Mouse (Mus musculus) kidney, adult 8-10 months (tissue): ENCODE data around the gene Ctdspl.

Experiments
- DNase-seq, 2 experiments: peaks; one replicate each; pipeline ENCODE4 v3.0.0; 2022

The Ctdspl gene

GRCm38 (mm10) chr9:119070173-119070825 lies 144.0 kb downstream of the Ctdspl start:
- no peak for DNase-seq

GRCm38 (mm10) chr9:119071786-119072185 lies 145.5 kb downstream of the Ctdspl start:
- peak in 1 of 2 experiments; percentile 39 for DNase-seq

GRCm38 (mm10) chr9:119073184-119073895 lies 147.1 kb downstream of the Ctdspl start:
- DNase-seq: peak in 1 of 2 experiments; percentile 39

DNA sequence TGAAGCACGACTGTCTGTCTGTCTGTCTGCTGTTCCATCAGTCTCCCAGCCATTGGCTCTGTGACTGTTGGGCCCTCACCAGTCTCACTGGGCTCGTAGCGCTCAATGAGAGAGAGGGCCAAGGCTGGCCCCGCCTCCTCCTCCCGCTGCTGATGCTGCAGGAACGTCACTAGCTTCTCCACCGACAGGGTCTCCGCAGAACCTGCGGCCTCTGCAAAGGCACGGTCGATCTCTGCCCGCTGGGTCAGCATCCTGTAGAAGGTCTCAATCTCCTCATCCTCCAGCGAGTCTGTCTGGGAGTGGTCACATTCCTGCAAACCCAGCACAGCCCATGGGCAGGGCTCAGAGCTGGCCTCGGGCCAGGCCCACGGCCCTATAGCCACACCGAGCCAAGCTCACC lies 149.4 kb downstream of the Ctdspl start:
- DNase-seq: no peak

DNA sequence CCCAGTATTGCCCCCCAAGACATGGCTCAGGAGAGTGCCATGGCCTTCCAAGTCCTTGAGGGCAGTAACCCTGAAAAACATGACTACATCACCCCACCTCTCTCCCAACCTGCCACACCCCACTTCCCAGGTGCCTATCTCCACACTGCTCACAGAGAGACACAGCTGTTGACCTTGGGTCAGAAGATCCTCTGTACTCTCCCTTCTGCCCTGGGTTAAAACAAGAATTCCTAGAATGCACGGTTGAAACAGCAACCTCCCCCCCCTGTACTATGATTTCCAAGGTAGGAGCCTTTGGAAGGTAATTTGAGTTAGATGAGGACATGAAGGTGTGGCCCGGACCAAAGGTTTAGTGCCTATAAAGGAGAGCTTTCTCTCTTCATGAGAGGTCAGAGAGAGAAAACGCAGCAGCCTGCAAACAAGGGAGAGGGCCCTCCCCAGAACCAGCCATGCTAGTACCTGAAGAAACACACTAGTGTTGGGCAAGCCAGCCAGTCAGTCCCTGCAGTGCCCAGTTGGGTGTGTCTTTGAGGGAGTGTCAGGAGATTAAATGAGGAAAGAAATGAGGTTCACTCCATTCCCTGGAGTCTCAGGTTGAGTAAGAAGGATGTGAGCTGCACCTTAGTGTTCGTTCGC lies 153.9 kb downstream of the Ctdspl start:
- DNase-seq: no peak

DNA sequence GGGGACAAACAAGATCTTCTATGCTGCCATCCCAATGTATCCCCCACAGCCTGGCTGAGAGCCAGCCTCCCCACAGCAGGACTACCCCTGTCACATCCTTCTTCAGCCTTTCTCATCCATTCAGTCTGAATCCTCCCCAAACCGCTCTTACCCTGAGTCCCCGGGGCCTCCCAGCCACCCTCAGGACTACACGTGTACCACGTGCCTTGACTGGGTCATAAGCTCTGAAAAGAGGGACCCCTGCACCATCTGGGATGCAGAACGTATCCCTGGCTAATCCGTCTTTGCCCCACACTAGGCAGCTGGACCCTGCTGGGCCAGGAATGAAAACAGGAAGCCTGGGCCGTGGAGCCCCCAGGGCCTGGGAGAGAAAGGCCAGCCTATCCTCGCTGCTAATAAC lies 155.8 kb downstream of the Ctdspl start:
- no peak for DNase-seq

DNA sequence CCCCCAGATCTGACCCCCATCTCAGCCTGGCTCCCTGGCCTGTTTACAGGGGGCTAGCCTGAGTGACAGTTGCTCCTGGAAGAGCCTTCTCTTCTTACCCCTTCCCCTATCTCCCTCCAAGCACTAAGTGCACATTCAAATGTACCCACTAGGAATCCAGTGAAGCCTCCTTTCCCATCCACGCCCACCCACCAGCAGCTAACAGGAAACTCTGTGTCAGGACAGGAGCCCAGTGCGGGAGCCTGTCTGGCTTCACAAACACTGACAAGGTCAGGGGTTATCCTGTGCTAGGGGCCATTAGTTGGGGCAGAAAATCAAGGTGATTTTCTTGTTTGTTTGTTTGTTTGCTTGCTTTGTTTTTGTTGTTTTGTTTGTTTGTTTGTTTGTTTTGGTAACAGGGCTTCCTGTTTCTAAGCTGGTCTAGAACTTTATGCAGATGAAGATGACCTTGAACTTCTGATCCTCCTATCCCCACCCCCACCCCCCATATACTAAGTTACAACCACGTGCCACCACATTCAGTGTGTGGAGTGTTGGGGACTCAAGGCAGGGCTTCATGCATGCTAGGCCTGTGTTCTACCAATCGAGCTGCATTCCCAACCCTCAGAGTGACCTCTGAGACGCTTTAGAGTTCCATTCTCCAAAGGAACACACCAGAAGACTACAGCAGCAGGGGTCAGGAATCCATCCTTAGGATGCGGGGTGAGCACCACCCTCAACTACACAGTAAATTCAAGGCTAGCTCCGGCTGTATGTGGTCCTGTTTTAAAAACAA lies 156.6 kb downstream of the Ctdspl start:
- DNase-seq: no peak

GRCm38 (mm10) chr9:119083966-119084365 lies 157.7 kb downstream of the Ctdspl start:
- DNase-seq: no peak

GRCm38 (mm10) chr9:119086451-119086850 lies 160.2 kb downstream of the Ctdspl start:
- no peak for DNase-seq

GRCm38 (mm10) chr9:119087309-119087708 lies 161.1 kb downstream of the Ctdspl start:
- no peak for DNase-seq

GRCm38 (mm10) chr9:119088148-119088801 lies 162.0 kb downstream of the Ctdspl start:
- DNase-seq: peak; percentile 95 to 99

- DNase-seq: no peak
Measured at GRCm38 (mm10) chr9:119089437-119089836, 163.2 kb downstream of the Ctdspl start.

DNA sequence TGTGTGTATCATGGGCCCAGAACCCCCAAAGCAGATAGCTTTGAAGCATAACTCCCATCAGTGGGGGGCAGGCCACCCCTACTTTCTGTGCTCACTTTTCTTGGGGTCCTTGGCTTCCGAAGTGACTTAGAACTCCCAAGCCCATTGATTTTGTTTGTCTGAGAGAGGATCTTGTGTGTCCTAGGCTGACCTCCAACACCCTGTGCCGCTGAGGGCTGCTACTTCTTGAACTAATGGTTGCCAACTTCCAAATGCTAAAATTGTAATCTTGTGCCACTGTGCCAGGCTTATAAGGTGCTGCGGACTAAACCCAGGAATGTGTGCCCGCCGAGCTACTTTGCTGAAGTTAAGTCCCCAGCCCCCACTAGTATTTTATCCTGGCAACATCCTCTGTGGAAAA lies 164.2 kb downstream of the Ctdspl start:
- no peak for DNase-seq

DNA sequence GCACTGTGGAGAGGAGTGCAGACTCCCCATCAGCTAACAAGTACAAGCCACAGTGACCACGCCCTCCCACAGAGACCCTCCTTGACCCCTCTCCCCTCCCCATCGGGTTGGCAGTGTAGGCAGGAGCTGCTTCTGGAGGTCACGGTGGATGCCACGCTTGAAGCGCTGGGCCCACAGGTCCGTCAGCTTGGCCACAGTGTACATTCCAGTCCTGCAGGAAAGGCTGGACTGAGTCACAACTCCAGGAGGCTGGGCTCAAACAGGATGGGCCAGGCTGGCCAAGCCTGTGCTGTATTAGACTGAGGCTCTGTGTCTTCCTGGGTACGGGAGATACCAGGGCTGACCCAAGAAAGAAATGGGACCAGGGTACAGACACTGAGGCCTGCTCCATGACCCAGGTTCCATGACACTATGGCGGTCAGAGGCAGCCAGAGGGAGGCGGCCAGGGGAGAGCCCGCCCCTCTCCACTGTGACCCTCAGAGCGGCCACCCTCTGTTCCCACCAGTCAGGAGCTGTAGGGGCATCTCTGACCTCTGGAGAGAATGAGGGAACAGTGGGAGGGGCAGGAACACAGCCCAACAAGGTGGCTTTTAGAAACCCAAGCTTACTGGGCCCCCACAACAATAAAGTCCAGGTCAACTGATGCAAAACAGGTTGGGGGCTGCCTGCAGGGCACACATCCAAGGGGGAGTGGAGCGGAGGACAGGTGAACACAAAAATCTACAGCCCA lies 165.5 kb downstream of the Ctdspl start:
- DNase-seq: no peak

DNA sequence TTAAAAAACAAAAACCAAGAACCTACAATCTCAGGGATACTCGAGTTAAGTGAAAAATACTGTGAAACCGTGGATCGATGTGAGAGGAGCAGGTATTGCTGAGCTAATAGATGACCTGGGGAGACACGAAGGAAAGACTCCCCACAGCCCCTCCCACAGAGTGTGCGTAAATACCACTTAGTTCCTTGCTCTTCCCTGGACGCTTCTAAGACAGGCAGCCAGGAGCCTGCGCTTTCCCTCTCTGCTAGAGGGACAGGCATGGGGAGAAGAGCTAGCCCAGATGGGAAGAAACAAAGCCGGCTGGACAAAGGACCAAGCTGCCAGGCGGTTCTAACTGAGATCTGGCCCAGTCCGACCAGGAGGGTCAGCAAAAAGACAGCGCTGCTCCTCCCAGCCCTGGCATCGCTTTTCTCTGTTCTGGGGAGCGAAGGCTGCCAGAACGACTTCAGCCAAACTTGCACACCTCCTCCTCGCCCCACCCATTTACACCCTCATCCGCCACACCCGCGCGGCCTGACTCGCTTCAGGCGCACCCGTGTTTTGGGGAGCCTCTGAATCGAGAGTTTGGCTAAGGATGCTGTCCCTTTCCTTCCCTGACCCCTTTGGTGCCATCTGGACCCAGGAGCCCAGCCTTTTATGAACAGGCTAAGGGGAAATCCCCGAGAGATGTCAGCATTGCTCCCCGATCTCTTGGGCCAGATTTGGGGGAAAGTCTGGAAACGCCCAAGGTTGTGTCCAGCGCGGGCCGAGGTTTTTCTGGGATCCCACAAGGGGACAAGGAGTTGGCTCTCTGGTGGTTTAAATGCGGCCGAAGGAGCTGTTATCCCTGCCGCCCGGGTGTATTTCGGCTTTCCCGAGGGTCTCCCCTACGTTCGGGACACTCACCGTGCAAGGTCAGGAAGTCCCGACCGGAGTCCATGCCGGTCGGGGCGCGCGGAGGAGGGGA lies 166.5 kb downstream of the Ctdspl start:
- DNase-seq: peak in 1 of 2 experiments; percentile 25
